Mouse (Mus musculus) layer of hippocampus, adult 11-12 months (tissue): ENCODE data around the gene Cenpc1.

Experiments
- DNase-seq: peaks from one replicate; pipeline ENCODE4 v3.0.0; 2022; ENCODE audit warnings: low spot score

The Cenpc1 gene

GRCm38 (mm10) chr5:85994551-85994950 lies 70.8 kb downstream of the Cenpc1 start:
- DNase-seq = no peak

DNA sequence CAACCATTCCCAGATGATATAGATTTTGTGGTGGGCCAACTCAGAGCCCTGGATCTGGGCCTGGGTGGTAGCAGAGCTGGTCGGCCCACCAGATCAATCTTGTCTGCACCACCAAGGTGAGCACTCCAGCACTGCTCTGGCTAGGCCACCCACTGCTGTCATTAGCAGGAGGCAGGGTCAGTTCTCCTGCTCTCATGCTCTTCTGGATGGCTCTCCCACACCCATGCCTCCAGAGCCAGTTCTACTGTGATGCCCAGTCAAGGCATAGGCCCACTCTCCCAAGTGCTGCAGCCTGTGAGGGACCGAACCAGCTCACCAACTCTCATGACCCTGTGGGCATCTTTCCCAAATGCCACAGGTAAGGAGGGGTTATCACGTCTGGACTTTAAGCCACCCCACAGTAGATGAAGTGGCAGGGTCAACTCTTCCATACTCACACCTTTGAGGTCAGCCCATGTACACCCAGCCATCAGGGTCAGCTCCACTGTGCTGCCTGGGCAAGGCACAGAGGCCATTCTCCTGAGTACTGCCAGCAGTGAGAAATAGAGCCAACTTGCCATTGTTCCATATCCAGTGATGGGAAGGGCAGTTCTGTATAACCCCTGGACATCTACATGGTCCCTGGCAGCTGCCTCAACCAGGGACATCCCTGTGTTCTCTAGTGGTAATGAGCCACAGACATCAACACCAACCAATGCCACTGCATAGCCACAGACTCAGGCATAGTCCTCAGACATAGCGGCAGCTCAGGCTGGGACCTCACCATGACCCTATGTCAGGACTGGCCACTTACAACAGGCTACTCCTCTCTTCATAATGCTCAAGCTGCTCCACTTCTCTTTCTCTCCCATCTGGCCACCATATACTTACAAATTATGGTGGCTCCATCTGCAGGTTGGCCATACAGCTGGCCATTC lies 72.3 kb downstream of the Cenpc1 start:
- DNase-seq = no peak

DNA sequence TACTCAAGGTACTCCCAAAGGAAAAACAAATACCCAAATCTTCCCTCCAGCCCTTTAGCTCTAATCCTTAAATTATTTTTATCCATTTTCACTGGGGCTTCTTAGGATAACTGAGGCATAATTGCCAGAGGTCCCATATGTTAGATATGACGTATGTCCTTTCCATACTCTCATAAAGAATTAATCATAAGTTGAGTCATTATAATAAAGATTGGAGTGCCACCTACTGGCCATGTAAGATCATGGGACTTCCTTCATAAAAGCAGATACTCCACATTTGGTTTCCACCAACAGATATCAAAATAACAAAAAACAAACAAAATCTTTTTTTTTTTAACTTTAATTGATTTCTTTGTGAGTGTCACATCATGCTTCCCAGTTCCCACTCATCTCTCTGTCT lies 73.3 kb downstream of the Cenpc1 start:
- no peak for DNase-seq

GRCm38 (mm10) chr5:85987516-85987863 lies 77.9 kb downstream of the Cenpc1 start:
- no peak for DNase-seq

- no peak for DNase-seq
Measured at GRCm38 (mm10) chr5:85986734-85987515, 78.5 kb downstream of the Cenpc1 start.

DNA sequence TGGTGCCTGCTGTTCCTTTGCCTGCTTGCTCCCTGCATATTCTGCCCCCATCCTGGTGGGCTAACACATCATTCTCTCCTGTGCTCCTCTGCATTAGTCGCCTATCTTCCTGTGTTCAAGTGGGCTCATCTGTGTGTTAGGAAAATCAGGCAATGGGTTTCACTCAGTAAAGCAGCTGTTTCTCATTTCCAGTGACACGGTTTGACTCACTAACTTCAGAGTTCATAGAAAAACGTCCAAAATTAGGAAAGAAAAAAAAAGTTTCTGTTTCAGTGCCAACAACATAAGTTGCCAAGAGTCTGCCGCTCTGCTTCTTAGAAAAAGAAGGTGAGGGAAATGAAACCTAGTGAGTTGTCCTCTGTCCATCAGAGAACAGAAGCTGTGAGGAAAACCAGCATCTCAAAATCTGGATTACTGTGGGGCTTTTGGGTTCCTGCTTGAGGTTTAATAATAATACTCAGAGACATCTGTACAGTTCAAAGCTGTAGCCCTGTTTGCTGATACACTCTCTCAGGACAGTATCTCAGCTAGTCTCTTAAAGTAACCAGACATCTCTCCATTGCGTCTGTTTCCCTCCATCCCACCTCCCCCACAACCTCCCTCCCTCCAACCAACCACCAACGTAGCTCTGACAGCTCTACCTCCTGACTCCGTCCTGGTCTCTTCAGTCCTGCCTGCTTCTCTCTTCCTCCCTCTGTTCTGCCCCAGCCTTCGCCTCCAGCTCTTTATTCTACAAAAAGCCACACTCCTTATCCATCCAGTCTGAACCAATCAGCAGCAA lies 87.5 kb downstream of the Cenpc1 start:
- DNase-seq = no peak

DNA sequence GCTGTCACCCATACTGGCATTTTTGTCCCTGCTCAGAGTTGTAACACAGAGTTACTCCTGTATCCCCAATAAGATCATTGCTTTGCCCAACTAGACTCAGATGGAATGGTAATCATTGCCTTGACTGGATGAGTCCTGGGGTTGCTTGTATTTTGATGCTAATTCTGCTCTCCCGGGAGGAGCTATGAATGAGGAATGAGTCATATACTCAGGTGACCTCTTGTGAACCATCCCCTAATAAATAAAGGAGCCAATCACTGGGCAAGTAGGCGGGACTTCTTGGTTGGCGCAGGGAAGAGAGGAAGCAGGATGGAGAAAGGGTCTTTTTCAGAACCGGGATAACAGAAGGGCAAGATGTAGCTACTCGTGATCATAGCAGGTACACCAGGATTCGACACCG lies 102.6 kb downstream of the Cenpc1 start:
- no peak for DNase-seq
